Mouse (Mus musculus): Measurements from ENCODE around the gene Auts2.

The Auts2 gene

DNA sequence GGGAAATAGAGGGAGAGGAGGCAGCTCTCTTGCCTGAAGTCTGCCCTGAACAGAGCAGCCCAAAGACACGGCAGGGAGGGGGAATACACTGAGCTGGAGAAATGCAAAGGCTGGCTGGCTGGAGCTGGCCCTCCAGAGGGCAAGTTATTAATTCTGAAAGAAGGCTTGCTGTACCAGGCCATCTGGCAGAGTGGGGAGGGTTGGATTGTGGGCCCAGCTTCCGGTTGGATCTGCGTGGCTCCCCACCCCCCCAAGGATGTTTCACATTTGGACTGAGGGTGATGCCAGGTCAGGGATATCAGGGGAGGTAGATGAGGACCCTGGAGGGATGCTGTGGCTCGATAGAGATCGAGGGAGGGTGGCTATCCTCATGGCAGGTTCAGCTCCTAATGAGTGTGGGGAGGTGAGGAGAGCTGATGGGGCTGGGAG is 968.0 kb downstream of the Auts2 start:
- DNase-seq (ENCODE audit: low spot score in 2 of 2), result no peak

DNA sequence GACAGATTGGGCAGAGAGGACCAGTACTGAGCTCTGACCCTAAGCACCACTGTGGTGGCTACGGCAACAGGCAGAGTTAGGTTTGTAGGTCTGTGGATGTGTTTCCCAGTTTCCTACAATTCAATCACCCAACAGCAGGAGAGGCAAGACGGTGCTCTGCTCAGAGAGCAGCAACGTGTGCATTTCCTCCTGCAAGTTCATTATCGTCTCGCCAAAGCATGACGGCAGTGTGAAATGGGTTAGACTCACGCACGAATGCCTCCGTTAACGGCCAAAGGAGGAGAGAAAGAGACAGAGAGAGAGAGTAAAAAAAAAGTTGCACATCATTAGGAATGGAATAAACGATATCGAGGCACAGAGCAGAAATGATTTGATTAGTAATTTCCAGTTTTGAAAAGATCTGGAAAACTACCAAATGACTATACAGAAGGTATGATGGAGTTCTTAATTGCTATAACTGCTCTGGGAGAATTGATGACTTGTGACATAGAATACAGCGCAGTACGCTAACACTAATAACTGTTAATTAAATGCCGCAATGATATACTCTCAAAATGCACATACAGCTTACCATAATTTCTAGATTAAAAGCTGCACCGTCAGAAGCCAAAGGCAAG is 968.6 kb downstream of the Auts2 start:
- DNase-seq (ENCODE audit: low spot score in 2 of 2), result no peak

DNA sequence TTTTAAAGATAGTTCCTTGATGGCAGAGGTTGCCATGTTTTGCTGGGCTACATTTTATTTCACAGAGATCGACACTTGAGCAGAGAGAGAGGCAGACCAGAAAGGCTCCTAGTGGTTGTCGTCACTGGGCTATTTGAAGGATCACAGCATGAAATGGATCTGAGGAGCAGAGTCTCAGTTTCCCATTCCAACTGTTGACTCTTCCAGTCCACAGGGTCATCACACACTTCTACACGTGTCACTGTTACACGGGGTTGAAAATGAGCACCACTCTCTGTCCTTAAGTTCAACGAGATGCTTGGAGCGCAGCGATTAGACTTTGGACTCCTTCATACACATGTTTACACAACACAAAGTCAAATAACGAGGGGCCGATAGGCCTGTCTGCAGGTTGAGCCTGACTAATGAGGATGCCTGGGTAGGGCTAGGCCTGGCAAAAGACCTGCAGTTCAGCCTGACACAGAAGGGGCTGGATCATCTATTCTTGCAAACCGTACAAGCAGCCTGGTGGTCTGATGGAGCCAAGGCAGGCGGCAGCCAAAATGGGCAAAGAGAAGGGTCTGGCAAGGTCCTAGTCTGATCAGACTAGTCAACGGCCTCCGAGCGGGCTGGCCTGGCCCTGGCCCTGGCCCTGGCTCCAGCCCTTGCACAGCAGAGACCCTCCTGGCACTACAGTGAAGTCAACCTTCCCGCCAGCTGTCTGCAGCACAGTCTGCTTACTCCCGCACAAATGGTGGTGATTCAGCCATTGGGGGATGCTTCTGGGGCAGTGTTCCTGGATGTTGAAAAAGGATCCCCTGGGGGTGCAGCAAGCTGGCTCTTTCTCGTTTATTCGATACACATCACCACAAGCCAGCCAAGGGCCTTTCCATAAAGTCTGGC is 969.6 kb downstream of the Auts2 start:
- DNase-seq (ENCODE audit: low spot score in 2 of 2), result peak in 1 of 2 experiments; percentile 22

DNA sequence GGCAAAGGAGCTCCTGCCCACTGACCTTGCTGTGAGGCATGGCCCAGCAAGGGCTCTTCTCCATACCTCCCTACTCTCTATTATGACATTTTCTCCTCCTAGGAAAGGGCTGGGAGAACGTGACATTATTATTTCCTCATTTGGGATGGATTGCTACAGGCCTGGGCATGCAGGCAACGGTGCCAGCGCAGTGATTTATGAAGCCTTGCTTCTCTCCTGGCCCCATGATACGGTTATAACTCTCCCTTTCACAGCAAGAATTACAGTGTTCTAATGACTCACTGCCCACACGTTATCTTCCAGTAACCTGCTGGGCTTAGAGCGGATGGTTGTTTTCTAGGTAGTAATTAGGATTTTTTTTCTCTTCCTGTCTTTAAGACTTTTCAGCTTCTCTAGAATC is 977.1 kb downstream of the Auts2 start:
- DNase-seq (ENCODE audit: low spot score in 2 of 2), result no peak

DNA sequence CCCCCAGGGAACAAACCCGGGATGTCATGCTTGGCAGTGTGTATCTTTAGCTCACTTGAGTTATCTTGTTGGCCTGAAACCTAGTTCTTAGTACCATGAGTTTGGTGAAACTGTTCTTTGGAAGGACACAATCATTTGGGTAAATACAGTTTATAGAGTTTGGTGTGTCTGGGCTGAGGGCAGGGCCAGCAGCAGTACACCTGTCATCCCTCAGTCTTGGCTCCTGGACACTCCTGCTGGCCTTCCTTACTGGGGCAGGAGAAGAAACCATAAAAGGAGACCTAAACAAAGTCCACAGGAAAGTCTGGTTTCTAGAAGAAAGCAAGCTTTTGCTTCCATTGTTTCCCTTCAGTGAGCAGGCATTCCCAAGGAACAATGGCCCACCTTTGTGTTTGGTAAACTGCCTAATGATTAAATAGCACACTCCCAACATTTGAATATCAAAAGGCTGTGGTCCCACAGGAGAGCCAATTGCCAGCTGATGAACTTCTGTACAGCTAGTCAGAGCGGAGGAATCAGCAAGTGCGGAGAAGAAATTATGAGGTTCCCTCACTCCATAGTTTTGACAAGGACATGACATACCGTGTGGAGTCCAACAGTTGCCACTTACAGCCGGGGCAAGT is 979.4 kb downstream of the Auts2 start:
- DNase-seq (ENCODE audit: low spot score in 2 of 2), result no peak

DNA sequence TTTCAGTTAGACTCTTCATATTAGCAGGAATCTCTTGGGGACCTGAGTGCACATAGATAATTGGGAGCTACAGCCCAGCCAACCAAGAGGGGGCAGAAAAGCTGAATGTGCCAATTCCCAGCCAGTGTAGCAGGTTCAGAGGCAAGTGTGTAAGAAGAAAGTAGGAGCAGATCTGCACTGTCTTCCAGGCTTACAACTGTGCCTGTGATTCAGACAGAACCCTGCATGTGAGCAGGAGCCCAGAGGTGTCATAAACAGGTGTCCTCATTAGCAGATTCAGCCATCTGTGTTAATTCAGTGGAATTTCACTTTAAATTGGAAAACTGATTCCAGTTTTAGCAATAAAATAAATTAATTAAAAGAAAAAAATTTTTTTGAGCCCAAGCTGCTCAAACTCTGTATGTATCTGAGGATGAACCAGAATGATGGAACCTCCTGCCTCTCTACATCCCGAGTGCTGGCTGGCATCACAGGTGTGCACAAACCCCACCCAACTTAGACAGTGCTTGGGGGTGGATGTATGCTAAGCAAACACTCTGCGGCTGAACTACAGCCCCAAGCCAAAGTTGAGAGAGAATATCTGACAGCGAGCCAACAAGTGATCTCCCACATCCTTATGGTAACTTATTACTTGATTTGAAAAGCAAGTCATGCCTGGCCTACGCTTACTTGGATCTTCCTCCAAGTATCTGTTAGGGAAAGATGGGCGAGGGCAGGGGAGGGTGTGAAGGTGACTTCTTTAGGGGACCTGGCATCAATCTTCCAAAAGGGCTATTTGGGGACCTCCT is 982.2 kb downstream of the Auts2 start:
- no peak for DNase-seq (ENCODE audit: low spot score in 2 of 2)

DNA sequence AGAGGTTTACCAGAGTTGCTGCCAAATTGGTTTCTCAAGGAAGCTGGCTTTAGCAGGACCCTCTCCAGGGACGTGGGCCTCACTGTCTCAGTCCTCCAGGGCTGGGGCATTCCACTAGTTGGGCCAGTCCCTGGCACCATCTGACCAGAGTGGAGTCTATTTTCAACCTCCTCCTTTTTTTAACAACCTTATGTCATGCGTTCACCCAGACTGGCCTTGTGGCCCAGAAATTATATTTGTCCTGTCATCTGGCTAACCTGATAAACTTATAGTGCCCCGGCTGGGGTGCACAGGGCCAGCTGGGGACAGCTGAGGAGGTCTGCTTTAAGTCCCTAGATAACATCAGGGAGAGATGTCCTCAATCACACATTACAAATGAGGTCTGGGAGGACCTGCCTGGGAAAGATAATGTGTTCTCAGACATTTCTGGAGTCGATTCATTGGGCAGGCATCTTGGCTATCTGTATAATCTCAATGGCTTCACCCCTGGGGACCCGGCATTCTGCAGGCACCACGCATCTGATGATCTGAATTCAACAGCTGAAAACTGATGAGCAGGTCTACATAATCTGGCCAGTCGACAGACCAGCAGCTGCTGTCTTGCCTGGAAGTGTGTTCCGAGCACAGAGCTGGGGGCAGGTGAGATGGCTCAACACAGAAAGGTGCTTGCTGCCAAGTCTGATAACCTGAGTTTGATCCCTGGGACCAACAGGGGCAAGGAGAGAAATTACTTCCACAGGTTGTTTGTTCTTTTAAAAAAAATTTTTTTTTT is 984.6 kb downstream of the Auts2 start:
- DNase-seq (ENCODE audit: low spot score in 2 of 2), result no peak

DNA sequence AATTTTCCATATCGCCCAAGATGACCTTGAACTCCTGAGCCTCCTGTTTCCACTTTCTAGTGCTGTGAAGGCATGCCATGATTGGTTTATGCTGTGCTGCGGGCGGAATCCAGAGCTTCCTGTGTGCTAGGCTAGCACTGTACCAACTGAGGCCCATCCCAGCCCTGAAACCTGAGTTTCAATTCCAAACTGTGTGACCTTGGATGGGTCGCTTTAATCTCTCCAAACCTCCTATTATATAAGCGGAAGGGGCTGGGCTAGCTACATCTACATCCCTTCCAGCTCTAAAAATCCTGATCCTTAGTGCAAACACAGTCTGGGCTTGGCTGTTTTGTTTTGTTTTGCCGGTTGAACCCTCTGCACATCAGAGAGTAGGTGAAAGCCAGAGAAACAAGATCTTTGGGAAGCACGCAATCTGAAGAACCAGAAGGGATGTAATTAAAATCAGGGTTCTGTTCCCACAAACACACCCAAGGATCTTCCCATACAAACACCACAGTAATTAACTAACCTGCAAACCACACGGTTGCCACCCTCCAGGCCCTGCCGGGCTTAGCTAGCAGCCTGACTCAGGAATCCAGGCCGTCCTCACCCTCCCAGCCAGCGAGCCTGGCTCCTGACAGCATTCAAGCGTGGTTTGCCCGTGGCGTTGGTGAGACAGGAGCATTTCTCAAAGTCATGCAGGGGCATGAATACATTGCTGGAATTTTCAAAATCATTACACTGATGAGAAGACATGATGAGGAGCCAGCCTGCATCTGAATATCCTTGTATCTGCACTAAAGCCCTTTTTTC is 985.4 kb downstream of the Auts2 start:
- no peak for DNase-seq (ENCODE audit: low spot score in 2 of 2)

DNA sequence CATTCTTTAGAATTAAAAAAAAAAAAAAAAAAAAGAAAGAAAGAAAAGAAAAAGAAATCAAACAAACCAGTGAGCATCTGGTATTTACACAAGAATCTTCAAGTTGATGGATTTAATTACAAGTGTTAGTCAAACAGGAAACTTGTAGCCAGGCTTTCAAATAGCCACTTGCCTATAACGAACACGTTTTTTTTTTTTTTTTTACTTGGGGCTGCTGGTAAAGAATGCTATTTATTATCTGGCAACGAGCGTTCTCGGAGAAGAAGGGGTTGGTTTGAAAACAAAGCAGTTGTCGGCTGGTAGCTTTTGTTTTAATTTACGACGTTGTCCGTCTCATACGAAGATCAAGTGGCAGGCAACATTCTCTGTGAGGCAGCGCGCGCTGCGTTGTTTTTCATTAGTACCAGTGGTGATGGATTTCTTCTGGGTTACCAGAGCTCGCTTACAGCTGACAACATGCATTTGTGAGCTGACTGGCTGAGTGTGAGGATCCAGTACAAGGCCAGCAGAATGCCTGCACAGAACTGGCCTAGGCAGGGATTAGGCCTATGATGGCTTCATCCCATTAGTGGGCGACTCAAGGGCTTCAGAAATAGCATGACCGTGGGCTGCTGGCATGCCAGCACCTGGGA is 994.1 kb downstream of the Auts2 start:
- no peak for DNase-seq (ENCODE audit: low spot score in 2 of 2)

DNA sequence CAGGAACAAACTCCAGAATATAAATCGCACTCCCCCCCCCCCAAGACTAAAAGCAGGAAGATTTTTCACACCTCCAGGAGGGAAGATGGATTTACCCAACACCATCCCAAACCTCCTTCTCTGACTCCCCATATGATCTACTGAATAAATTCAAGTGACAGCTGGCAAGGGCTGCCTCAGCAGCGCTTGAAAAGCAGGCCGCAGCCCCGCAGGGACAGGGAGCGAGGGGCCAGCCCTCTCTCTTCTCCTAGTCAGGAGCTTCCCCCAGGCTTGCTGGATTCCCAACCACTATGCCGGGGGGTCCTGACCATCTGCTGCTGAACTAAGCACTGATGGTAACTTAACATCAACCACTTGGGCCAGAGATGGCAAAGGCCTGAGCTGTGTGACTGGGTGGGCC is 995.2 kb downstream of the Auts2 start:
- no peak for DNase-seq (ENCODE audit: low spot score in 2 of 2)

DNA sequence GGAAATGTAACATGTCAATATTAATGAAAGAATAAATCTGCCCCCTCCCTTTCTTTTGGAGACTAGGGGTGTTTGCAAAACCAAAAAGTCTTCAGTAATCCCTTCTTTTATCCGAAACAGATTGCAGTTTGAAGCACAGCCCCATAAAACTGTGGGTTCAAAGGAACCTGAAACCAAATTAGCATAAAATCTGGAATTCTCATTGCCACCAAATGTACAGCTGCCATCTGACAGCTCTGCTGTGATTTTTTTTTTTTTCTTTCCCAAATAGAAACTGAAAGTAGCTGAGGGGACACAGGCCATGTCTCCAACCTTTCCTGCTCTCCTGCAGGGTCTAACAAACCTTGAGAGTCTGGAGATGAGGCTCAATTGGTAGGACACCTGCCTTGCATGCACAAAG is 996.7 kb downstream of the Auts2 start:
- DNase-seq (ENCODE audit: low spot score in 2 of 2), result no peak

DNA sequence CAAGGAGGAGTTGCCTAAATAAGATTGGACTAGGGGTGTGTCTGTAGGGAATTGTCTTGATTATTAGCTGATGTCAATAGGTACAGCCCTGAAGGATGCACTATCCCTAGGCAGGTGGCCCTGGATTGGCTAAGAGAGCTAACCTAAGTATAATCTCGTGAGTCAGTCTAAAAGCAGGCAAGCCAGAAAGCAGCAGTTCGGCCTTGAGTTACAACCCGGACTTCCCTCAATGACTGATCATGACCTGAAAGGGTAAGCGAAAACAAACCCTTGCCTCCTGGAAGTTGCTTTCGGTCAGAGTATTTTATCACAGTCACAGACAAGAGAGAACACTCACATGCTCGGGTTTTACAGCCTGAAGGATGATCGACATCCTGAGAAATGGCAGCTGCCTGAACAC is 998.8 kb downstream of the Auts2 start:
- no peak for DNase-seq (ENCODE audit: low spot score in 2 of 2)

DNA sequence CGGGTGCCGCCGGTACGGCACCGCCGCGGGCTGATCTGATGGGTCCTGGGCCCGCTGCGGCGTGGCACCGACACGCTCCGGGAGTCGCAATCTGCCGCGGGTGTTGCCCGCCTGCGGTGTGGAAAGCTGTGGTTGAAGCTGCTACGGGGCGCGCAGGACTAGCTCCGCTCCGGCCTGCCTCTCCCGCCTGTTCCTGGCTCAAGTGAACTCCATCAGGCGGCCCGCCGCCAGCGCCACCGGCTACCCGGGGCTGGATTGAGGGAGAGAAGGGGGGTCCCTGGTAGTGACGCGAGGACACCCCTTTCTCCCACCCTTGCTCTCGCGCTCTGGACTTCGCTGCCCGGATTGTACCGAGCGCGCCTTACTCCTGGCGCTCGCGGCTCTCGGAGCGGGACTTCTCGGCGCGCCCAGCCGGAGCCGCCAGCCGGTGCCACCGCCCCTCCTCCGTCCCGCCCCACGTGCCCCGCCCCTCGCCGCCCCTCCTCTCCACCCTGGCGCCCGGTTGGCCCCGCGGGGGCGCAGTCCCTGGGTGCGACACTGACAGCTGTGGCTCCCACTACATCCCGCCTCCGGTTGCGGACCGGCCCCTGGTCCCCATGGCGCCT is 1004.7 kb downstream of the Auts2 start:
- DNase-seq (ENCODE audit: low spot score in 2 of 2), result peak; percentile 67 to 75

DNA sequence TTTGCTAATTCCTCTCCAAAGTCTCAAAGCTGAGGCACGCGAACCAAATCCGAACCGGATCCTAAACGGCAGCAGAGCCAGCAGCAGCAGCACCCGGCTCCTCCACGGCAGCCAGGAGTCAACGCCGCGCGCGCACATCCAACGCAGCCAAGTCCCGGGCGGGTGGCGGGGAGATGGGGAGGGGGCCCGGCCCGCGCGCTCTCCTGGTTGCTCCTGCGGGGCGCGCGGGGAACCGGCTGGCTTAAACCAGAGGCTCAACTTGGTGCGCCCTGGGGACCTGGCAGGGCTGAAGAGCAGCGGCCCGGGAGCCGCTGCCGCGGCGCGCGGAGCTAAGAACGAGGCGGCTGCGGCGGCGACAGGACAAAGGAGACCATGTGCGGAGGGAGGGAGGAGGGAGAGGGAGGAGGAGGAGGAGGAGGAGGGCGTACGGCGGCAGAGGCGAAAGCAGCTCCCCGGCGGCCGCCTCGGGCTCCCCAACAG is 1005.3 kb downstream of the Auts2 start:
- peak in 1 of 2 experiments; percentile 46 for DNase-seq (ENCODE audit: low spot score in 2 of 2)

DNA sequence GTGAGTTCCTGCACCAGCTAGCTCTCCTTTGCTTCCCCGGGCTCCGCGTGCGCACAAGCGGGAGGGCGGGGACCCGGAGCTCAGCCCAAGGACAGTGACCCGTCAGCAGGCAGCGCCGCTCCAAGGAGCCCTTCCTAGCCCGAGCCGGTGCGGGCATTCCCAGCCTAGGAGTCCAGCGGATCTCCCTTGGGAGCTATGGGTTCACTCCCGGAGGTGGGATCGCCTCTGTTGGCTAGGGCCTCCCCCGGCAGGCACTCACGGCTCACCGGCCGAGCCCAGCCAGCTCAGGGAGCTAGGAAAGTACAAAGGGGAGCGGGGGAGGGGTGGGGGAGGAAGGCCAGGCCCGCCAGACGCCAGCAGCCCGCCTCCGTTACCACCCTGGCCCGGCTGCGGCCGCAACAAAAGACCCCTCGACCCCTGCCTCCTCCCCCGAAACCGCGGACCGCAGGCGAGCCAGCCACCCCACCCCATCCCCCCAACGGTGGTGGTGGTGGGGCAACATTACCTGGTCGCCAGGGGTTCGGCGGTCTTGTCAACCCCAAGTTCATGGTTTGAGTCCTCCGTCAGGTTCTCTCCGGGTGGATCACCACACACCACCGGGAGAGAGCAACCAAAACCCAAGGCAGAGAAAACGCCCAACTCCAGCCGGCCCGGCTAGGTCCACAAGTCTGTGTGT is 1005.9 kb downstream of the Auts2 start:
- peak in 1 of 2 experiments; percentile 63 for DNase-seq (ENCODE audit: low spot score in 2 of 2)

DNA sequence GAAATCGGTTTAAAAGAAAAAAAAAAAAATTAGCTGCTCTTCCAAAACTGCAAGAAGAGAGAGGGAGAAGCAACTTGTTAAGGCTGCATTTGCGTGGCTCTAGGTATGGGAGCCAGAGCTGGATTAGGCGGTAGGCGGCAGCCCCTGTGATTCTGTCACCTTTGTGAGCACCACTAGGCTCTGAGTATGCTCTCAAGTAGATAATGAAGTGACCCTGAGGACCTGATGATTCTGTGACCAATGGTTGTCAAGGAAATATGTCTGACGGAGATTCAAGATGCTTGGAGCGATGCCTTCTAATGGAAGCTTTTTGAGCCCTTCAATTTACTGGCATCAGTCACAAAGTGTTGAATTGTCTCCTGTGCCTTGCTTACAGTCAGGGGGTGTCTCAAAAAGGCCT is 1007.4 kb downstream of the Auts2 start:
- no peak for DNase-seq (ENCODE audit: low spot score in 2 of 2)

DNA sequence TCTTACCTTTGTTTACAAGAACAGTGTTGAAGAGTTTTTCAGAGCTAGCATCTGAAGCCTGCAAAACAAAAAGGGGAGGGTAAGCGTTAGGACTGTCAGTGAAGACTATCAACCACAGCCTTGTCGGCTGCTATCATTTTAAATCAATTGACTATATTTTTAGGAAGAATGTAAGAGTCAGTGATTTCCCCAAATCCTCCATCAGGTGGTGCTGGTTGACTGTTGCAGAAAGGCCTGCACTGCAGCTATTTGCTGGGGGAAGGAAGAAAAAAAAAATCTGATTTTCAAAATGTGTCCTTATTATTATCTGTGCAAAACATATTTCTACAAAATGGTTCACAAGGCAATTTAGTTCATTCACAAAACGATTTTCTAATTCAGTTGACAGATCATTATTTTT is 1009.3 kb downstream of the Auts2 start:
- peak in 1 of 2 experiments; percentile 81 for DNase-seq (ENCODE audit: low spot score in 2 of 2)

DNA sequence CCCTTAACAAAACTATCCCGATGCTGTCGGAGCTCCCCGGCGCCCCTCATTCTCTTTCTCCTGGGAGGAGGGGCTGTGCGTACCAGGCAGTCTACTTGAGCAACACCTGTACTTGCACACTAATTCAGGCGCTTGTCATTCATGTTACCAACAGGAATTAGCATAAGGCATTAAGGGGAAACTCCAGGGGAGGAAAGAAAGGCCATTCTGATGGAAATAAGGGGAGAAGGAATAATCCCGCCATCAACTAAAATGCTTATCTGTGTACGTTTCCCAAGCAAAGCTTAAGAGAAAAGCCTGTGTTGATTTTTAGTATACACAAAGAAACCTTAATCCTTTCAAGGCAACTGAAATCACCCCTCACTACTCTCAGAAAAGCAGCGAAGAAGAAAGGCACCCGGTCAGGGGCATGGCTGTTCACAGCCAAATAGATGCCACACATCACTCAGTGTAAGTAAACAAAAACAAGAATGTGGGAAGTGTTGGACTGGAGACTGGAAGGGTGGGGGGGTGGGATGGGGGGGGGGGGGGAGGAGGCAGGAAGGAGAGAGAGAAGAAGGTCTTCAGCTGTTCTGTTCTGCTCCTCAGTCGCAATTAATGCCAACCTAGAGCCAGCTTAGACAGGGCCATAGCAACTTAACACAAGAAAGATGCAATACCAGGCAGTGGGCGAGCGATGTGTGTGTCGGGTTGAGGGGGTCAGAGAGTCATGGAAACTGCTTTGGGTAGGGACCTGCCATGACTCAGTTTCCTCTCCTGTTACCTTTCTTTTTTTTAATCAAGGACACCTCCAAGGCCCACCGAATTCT is 1011.2 kb downstream of the Auts2 start:
- no peak for DNase-seq (ENCODE audit: low spot score in 2 of 2)

Data from right cerebral cortex, adult 2 months (tissue).